Mouse (Mus musculus): Measurements from ENCODE around the gene Cdh1. TPM values are rescaled to one million over a fixed set of nuclear protein-coding genes. Genes with fewer than 3 reads are reported as not detected.
"Not testable (repeated sequence)": the region's sequence is repeated elsewhere in the genome, so short reads cannot be mapped to it uniquely, and the experiment has no call there.

Cdh1 gene
- total and polyA plus RNA-seq, 3 experiments = not detected

- Histone ChIP-seq H3K4me1 (ENCODE audit: control insufficient read depth in 1 of 2, insufficient read depth in 2 of 2, low read length in 2 of 2) (no peaks in the 10 kb centered on the region), H3K9ac (ENCODE audit: control insufficient read depth, low read depth, low read length, poor library complexity, severe bottlenecking) (no peak overlapping the region), H3K36me3 (ENCODE audit: control insufficient read depth in 1 of 2, insufficient read depth in 2 of 2, low read length in 2 of 2) (no peaks in the 10 kb centered on the region), H3K27me3 (ENCODE audit: control insufficient read depth in 1 of 2, insufficient read depth in 2 of 2, low read length in 2 of 2) (no peaks in the 10 kb centered on the region; a peak in 2 of 4 replicates), H3K4me3 (ENCODE audit: control insufficient read depth in 1 of 2, insufficient read depth in 1 of 2, low read depth in 2 of 2, low read length in 2 of 2) (no peak overlapping the region), H3K27ac (ENCODE audit: control insufficient read depth, low read depth, low read length) (no peak overlapping the region), H3K79me2 (ENCODE audit: control insufficient read depth, insufficient read depth, low read length, poor library complexity) (no peaks in the 10 kb centered on the region), H3K9me3 (replicated peaks; ENCODE audit: insufficient read depth, low read length) (no peaks in the 10 kb centered on the region)
- DNase-seq (ENCODE audit: low read depth, low spot score) = no peak
- TF ChIP-seq MAX (IDR thresholded peaks at IDR 0.05; ENCODE audit: low read length) (no peak), HCFC1 (IDR thresholded peaks at IDR 0.05; ENCODE audit: low read depth, low read length) (no peak), JUND (IDR thresholded peaks at IDR 0.05; ENCODE audit: low read depth, low read length) (no peak), TBP (IDR thresholded peaks at IDR 0.05; ENCODE audit: low read depth, low read length) (no peak), UBTF (IDR thresholded peaks at IDR 0.05; ENCODE audit: borderline replicate concordance, insufficient read depth, low read depth, low read length) (no peak), GATA1 (IDR thresholded peaks at IDR 0.05; ENCODE audit: low read depth, low read length) (no peak), ZNF384 (IDR thresholded peaks at IDR 0.05; ENCODE audit: low read depth, low read length) (no peak)
Observed at GRCm38 (mm10) chr8:106592458-106592857, 10.7 kb upstream of the Cdh1 start.

GRCm38 (mm10) chr8:106595623-106596022 lies 7.5 kb upstream of the Cdh1 start:
- not testable (repeated sequence) for H3K4me3 ChIP-seq (ENCODE audit: control insufficient read depth in 1 of 2, insufficient read depth in 1 of 2, low read depth in 2 of 2, low read length in 2 of 2); H3K4me1 ChIP-seq (ENCODE audit: control insufficient read depth in 1 of 2, insufficient read depth in 2 of 2, low read length in 2 of 2); DNase-seq (ENCODE audit: low read depth, low spot score); H3K27me3 ChIP-seq (ENCODE audit: control insufficient read depth in 1 of 2, insufficient read depth in 2 of 2, low read length in 2 of 2); H3K79me2 ChIP-seq (ENCODE audit: control insufficient read depth, insufficient read depth, low read length, poor library complexity); H3K9ac ChIP-seq (ENCODE audit: control insufficient read depth, low read depth, low read length, poor library complexity, severe bottlenecking); H3K9me3 ChIP-seq (replicated peaks; ENCODE audit: insufficient read depth, low read length); H3K27ac ChIP-seq (ENCODE audit: control insufficient read depth, low read depth, low read length); H3K36me3 ChIP-seq (ENCODE audit: control insufficient read depth in 1 of 2, insufficient read depth in 2 of 2, low read length in 2 of 2)
- TF ChIP-seq TBP (IDR thresholded peaks at IDR 0.05; ENCODE audit: low read depth, low read length) = peak; percentile 52; the same call in 1 of the 2 replicates

DNA sequence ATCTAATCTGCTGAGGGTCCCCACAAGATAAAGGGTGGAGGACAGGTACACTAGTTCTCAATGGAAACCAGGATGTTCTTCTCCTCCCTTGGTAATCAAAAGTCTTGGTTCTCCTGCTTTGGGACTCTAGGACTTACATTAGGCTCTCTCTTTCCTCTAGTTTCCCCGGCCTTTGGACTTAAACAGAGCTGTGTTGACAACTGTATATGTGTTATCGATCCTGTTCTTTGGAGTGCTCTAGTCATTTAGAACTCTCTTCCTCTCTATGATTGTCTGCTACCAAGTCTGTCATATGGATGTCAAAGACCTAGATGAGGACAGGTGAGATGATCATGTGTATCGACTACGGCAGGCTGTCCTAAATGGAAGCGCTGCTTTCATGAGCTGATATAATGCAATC lies 6.1 kb upstream of the Cdh1 start:
- no peaks in the 10 kb centered on the region for H3K79me2 ChIP-seq (ENCODE audit: control insufficient read depth, insufficient read depth, low read length, poor library complexity)
- H3K27ac ChIP-seq (ENCODE audit: control insufficient read depth, low read depth, low read length) = no peak overlapping the region

More for the DNA sequence above, 6.1 kb upstream of the Cdh1 start:
- no peaks in the 10 kb centered on the region for H3K9me3 ChIP-seq (replicated peaks; ENCODE audit: insufficient read depth, low read length)
- TF ChIP-seq ZKSCAN1 (IDR thresholded peaks at IDR 0.05; ENCODE audit: low read depth, low read length) = no peak
- TF ChIP-seq GATA1 (IDR thresholded peaks at IDR 0.05; ENCODE audit: low read depth, low read length) = no peak
- TF ChIP-seq NELFE (IDR thresholded peaks at IDR 0.05; ENCODE audit: low read depth, low read length) = no peak
- no peak for TF ChIP-seq MYB (IDR thresholded peaks at IDR 0.05; ENCODE audit: low read depth, low read length)
- no peak for TF ChIP-seq POLR2AphosphoS5 (IDR thresholded peaks at IDR 0.05; ENCODE audit: borderline replicate concordance, low read depth, low read length)
- no peak for TF ChIP-seq USF2 (IDR thresholded peaks at IDR 0.05; ENCODE audit: borderline replicate concordance in 1 of 2, insufficient read depth in 1 of 2, low read depth in 1 of 2, low read length in 2 of 2)
- TF ChIP-seq NRF1 (IDR thresholded peaks at IDR 0.05; ENCODE audit: insufficient read depth, low read depth, low read length, poor library complexity, severe bottlenecking) = no peak
- no peak for TF ChIP-seq MXI1 (IDR thresholded peaks at IDR 0.05; ENCODE audit: low read depth, low read length)
- TF ChIP-seq CHD1 (IDR thresholded peaks at IDR 0.05; ENCODE audit: low read depth, low read length) = no peak
- no peak for TF ChIP-seq TCF12 (IDR thresholded peaks at IDR 0.05; ENCODE audit: low read depth, low read length)
- H3K27me3 ChIP-seq (ENCODE audit: control insufficient read depth in 1 of 2, insufficient read depth in 2 of 2, low read length in 2 of 2) = peaks cover 0 to 3% of the 10 kb centered on the region in 2 experiments; a peak in 3 of 4 replicates
- no peak for DNase-seq (ENCODE audit: low read depth, low spot score)
- H3K4me3 ChIP-seq (ENCODE audit: control insufficient read depth in 1 of 2, insufficient read depth in 1 of 2, low read depth in 2 of 2, low read length in 2 of 2) = no peak overlapping the region
- no peaks in the 10 kb centered on the region for H3K36me3 ChIP-seq (ENCODE audit: control insufficient read depth in 1 of 2, insufficient read depth in 2 of 2, low read length in 2 of 2)
- H3K9ac ChIP-seq (ENCODE audit: control insufficient read depth, low read depth, low read length, poor library complexity, severe bottlenecking) = no peak overlapping the region
- H3K4me1 ChIP-seq (ENCODE audit: control insufficient read depth in 1 of 2, insufficient read depth in 2 of 2, low read length in 2 of 2) = no peaks in the 10 kb centered on the region

All from MEL (cell line).